Mouse (Mus musculus) heart, postnatal 0 days (tissue): ENCODE data around the gene Vgll4.

ENCODE experiments used
- CTCF ChIP-seq: IDR thresholded peaks from 2 replicates; pipeline ENCODE4 v1.5.1; 2016; ENCODE audit warnings: antibody characterized with exemption, control low read depth, low read depth
- EP300 ChIP-seq: IDR thresholded peaks from 2 replicates; pipeline ENCODE4 v1.6.1; 2016; ENCODE audit warnings: antibody characterized with exemption, low read depth

GRCm38 (mm10) chr6:114851688-114852087 lies 118.1 kb downstream of the Vgll4 start:
- TF ChIP-seq CTCF (no peak), EP300 (no peak)
